Mouse (Mus musculus): Measurements from ENCODE around the gene Lat2. TPM values are rescaled to one million over a fixed set of nuclear protein-coding genes. Genes with fewer than 3 reads are reported as not detected.

The Lat2 gene
- polyA plus RNA-seq, 1 experiment, result 0.61 TPM

- Histone ChIP-seq H3K4me3 (ENCODE audit: insufficient read depth, poor library complexity, severe bottlenecking) (no peak overlapping the region), H3K79me3 (ENCODE audit: low read depth) (peaks cover 19% of the 10 kb centered on the region), H3K27me3 (ENCODE audit: control insufficient read depth, insufficient read depth, insufficient read length) (no peaks in the 10 kb centered on the region), H3K36me3 (ENCODE audit: control insufficient read depth, insufficient read depth) (peaks cover 18% of the 10 kb centered on the region), H3ac (ENCODE audit: control insufficient read depth, insufficient read length, low read depth) (no peak overlapping the region), H3K79me2 (ENCODE audit: control insufficient read depth, insufficient read depth) (peaks cover 40% of the 10 kb centered on the region)
- no peak for TF ChIP-seq MAX (IDR thresholded peaks at IDR 0.05)
- no peak for TF ChIP-seq MYOG (IDR thresholded peaks at IDR 0.05; ENCODE audit: control insufficient read depth, extremely low read depth, insufficient read length)
- no peak for TF ChIP-seq USF1 (IDR thresholded peaks at IDR 0.05; ENCODE audit: low read depth)
- TF ChIP-seq CTCF (IDR thresholded peaks at IDR 0.05; ENCODE audit: control insufficient read depth, insufficient read depth, insufficient read length), result no peak
- TF ChIP-seq CEBPB (IDR thresholded peaks at IDR 0.05; ENCODE audit: low read depth), result no peak
- no peak for TF ChIP-seq FOSL1 (IDR thresholded peaks at IDR 0.05; ENCODE audit: insufficient read depth, low read length, poor library complexity, severe bottlenecking)
- TF ChIP-seq MYOD1 (IDR thresholded peaks at IDR 0.05; ENCODE audit: control insufficient read depth, insufficient read length, low read depth), result no peak
These were observed 30.0 kb downstream of the Lat2 start for GRCm38 (mm10) chr5:134584798-134585197.

- no peak for TF ChIP-seq MAX (IDR thresholded peaks at IDR 0.05)
- no peak for TF ChIP-seq USF1 (IDR thresholded peaks at IDR 0.05; ENCODE audit: low read depth)
- TF ChIP-seq MYOG (IDR thresholded peaks at IDR 0.05; ENCODE audit: control insufficient read depth, extremely low read depth, insufficient read length), result no peak
- no peak for TF ChIP-seq FOSL1 (IDR thresholded peaks at IDR 0.05; ENCODE audit: insufficient read depth, low read length, poor library complexity, severe bottlenecking)
- no peak for TF ChIP-seq MYOD1 (IDR thresholded peaks at IDR 0.05; ENCODE audit: control insufficient read depth, insufficient read length, low read depth)
- TF ChIP-seq CEBPB (IDR thresholded peaks at IDR 0.05; ENCODE audit: low read depth), result no peak
- TF ChIP-seq CTCF (IDR thresholded peaks at IDR 0.05; ENCODE audit: control insufficient read depth, insufficient read depth, insufficient read length), result no peak
- Histone ChIP-seq H3K36me3 (ENCODE audit: control insufficient read depth, insufficient read depth) (peaks cover 18% of the 10 kb centered on the region), H3K4me3 (ENCODE audit: insufficient read depth, poor library complexity, severe bottlenecking) (no peak overlapping the region), H3K79me2 (ENCODE audit: control insufficient read depth, insufficient read depth) (peaks cover 40% of the 10 kb centered on the region), H3K27me3 (ENCODE audit: control insufficient read depth, insufficient read depth, insufficient read length) (no peaks in the 10 kb centered on the region), H3ac (ENCODE audit: control insufficient read depth, insufficient read length, low read depth) (no peak overlapping the region), H3K79me3 (ENCODE audit: low read depth) (peaks cover 19% of the 10 kb centered on the region)
These were observed 31.0 kb downstream of the Lat2 start for GRCm38 (mm10) chr5:134583884-134584213.

- Histone ChIP-seq H3K4me3 (ENCODE audit: insufficient read depth, poor library complexity, severe bottlenecking) (peak overlapping the region; percentile 88), H3K36me3 (ENCODE audit: control insufficient read depth, insufficient read depth) (peaks cover 18% of the 10 kb centered on the region), H3K79me2 (ENCODE audit: control insufficient read depth, insufficient read depth) (peaks cover 40% of the 10 kb centered on the region)
These were observed 31.6 kb downstream of the Lat2 start for GRCm38 (mm10) chr5:134583006-134583883.

GRCm38 (mm10) chr5:134582221-134582907 is 32.5 kb downstream of the Lat2 start:
- peak overlapping the region; percentile 88 for H3K4me3 ChIP-seq (ENCODE audit: insufficient read depth, poor library complexity, severe bottlenecking)

More at GRCm38 (mm10) chr5:134583006-134583883, 31.6 kb downstream of the Lat2 start:
- Histone ChIP-seq H3K79me3 (ENCODE audit: low read depth) (peaks cover 19% of the 10 kb centered on the region), H3K27me3 (ENCODE audit: control insufficient read depth, insufficient read depth, insufficient read length) (no peaks in the 10 kb centered on the region), H3ac (ENCODE audit: control insufficient read depth, insufficient read length, low read depth) (peak overlapping the region; percentile 99)
- TF ChIP-seq MYOD1 (IDR thresholded peaks at IDR 0.05; ENCODE audit: control insufficient read depth, insufficient read length, low read depth) (no peak), MYOG (IDR thresholded peaks at IDR 0.05; ENCODE audit: control insufficient read depth, extremely low read depth, insufficient read length) (no peak), CEBPB (IDR thresholded peaks at IDR 0.05; ENCODE audit: low read depth) (no peak), USF1 (IDR thresholded peaks at IDR 0.05; ENCODE audit: low read depth) (no peak), CTCF (IDR thresholded peaks at IDR 0.05; ENCODE audit: control insufficient read depth, insufficient read depth, insufficient read length) (no peak), FOSL1 (IDR thresholded peaks at IDR 0.05; ENCODE audit: insufficient read depth, low read length, poor library complexity, severe bottlenecking) (no peak), MAX (IDR thresholded peaks at IDR 0.05) (no peak)

GRCm38 (mm10) chr5:134581146-134581545 is 33.7 kb downstream of the Lat2 start, which contains the start of gene Rfc2:
Rfc2 (plus strand) TSS chr5:134581366.
- Histone ChIP-seq H3K79me2 (ENCODE audit: control insufficient read depth, insufficient read depth) (peaks cover 35% of the 10 kb centered on the region), H3K4me3 (ENCODE audit: insufficient read depth, poor library complexity, severe bottlenecking) (no peak within 1 kb of the TSS), H3K79me3 (ENCODE audit: low read depth) (peaks cover 17% of the 10 kb centered on the region), H3K27me3 (ENCODE audit: control insufficient read depth, insufficient read depth, insufficient read length) (no peaks in the 10 kb centered on the region), H3ac (ENCODE audit: control insufficient read depth, insufficient read length, low read depth) (no peak within 1 kb of the TSS), H3K36me3 (ENCODE audit: control insufficient read depth, insufficient read depth) (peaks cover 5% of the 10 kb centered on the region)
- no peak for TF ChIP-seq CEBPB (IDR thresholded peaks at IDR 0.05; ENCODE audit: low read depth)
- no peak for TF ChIP-seq CTCF (IDR thresholded peaks at IDR 0.05; ENCODE audit: control insufficient read depth, insufficient read depth, insufficient read length)
- no peak for TF ChIP-seq MYOG (IDR thresholded peaks at IDR 0.05; ENCODE audit: control insufficient read depth, extremely low read depth, insufficient read length)
- no peak for TF ChIP-seq MYOD1 (IDR thresholded peaks at IDR 0.05; ENCODE audit: control insufficient read depth, insufficient read length, low read depth)
- TF ChIP-seq FOSL1 (IDR thresholded peaks at IDR 0.05; ENCODE audit: insufficient read depth, low read length, poor library complexity, severe bottlenecking), result no peak
- TF ChIP-seq USF1 (IDR thresholded peaks at IDR 0.05; ENCODE audit: low read depth), result no peak
- no peak for TF ChIP-seq MAX (IDR thresholded peaks at IDR 0.05)

More at GRCm38 (mm10) chr5:134582221-134582907, 32.5 kb downstream of the Lat2 start:
- Histone ChIP-seq H3K36me3 (ENCODE audit: control insufficient read depth, insufficient read depth) (peaks cover 11% of the 10 kb centered on the region), H3K79me2 (ENCODE audit: control insufficient read depth, insufficient read depth) (peaks cover 40% of the 10 kb centered on the region), H3ac (ENCODE audit: control insufficient read depth, insufficient read length, low read depth) (peak overlapping the region; percentile 99), H3K79me3 (ENCODE audit: low read depth) (peaks cover 19% of the 10 kb centered on the region), H3K27me3 (ENCODE audit: control insufficient read depth, insufficient read depth, insufficient read length) (no peaks in the 10 kb centered on the region)
- TF ChIP-seq FOSL1 (IDR thresholded peaks at IDR 0.05; ENCODE audit: insufficient read depth, low read length, poor library complexity, severe bottlenecking) (no peak), MAX (IDR thresholded peaks at IDR 0.05) (peak; percentile 30), CTCF (IDR thresholded peaks at IDR 0.05; ENCODE audit: control insufficient read depth, insufficient read depth, insufficient read length) (peak; percentile 75), CEBPB (IDR thresholded peaks at IDR 0.05; ENCODE audit: low read depth) (no peak)
